Mouse (Mus musculus) spleen, postnatal 10 days (tissue): ENCODE measurements around the gene Exd1.
"Not testable (repeated sequence)": the region's sequence is repeated elsewhere in the genome, so short reads cannot be mapped to it uniquely, and the experiment has no call there.

Source experiments
- DNase-seq, 2 experiments: peaks; one replicate each; pipeline ENCODE4 v3.0.0; 2021 to 2022; ENCODE audit warnings: low spot score in 2 of 2

Gene Exd1

GRCm38 (mm10) chr2:119542106-119542505 lies 5.3 kb downstream of the Exd1 start:
- DNase-seq, result peak; percentile 20 to 80

GRCm38 (mm10) chr2:119538802-119539201 lies 8.6 kb downstream of the Exd1 start:
- no peak for DNase-seq

GRCm38 (mm10) chr2:119525422-119525821 lies 22.0 kb downstream of the Exd1 start:
- no peak for DNase-seq

- DNase-seq, result no peak
Observed at GRCm38 (mm10) chr2:119523836-119524235, 23.6 kb downstream of the Exd1 start.

- no peak for DNase-seq
Observed at GRCm38 (mm10) chr2:119520550-119520949, 26.9 kb downstream of the Exd1 start.

GRCm38 (mm10) chr2:119516811-119517210 lies 30.6 kb downstream of the Exd1 start:
- DNase-seq, result peak in 1 of 2 experiments; percentile 44

- DNase-seq, result no peak
Observed at GRCm38 (mm10) chr2:119514026-119514522, 33.4 kb downstream of the Exd1 start.

GRCm38 (mm10) chr2:119512292-119512691 lies 35.1 kb downstream of the Exd1 start:
- peak in 1 of 2 experiments; percentile 46 for DNase-seq

GRCm38 (mm10) chr2:119510856-119511255 lies 36.6 kb downstream of the Exd1 start:
- DNase-seq, result no peak

GRCm38 (mm10) chr2:119508518-119508917 lies 38.9 kb downstream of the Exd1 start:
- DNase-seq, result not testable (repeated sequence)

- DNase-seq, result peak in 1 of 2 experiments; percentile 26
Observed at GRCm38 (mm10) chr2:119507108-119507507, 40.3 kb downstream of the Exd1 start.

GRCm38 (mm10) chr2:119500965-119501652 lies 46.3 kb downstream of the Exd1 start:
- DNase-seq, result no peak

GRCm38 (mm10) chr2:119498859-119499258 lies 48.6 kb downstream of the Exd1 start:
- DNase-seq, result no peak

GRCm38 (mm10) chr2:119496082-119496481 lies 51.3 kb downstream of the Exd1 start:
- no peak for DNase-seq

- DNase-seq, result no peak
Observed at GRCm38 (mm10) chr2:119491953-119492352, 55.5 kb downstream of the Exd1 start.

- no peak for DNase-seq
Observed at GRCm38 (mm10) chr2:119486488-119486887, 60.9 kb downstream of the Exd1 start.

GRCm38 (mm10) chr2:119482307-119482706 lies 65.1 kb downstream of the Exd1 start:
- no peak for DNase-seq

- no peak for DNase-seq
Observed at GRCm38 (mm10) chr2:119478397-119478749, 69.1 kb downstream of the Exd1 start.

- DNase-seq, result peak; percentile 98 to 99
Observed at GRCm38 (mm10) chr2:119477571-119478396, 69.6 kb downstream of the Exd1 start, which contains the start of gene Ino80. TSS of gene Ino80 (minus strand) at chr2:119477687.

- peak; percentile 73 to 76 for DNase-seq
Observed at GRCm38 (mm10) chr2:119476621-119477391, 70.6 kb downstream of the Exd1 start.

- DNase-seq, result no peak
Observed at GRCm38 (mm10) chr2:119476166-119476565, 71.3 kb downstream of the Exd1 start.
